ENCODE assay signal across 8 mouse cellular contexts in genomic region chr13:63239301-63239804, GRCm38 (mm10).
A peak's percentile ranks its signal among the peaks of the same experiment; 100 is the strongest.
DNase-seq lines count a peak whose midpoint lies in the region; ATAC-seq and TF ChIP-seq lines count a peak whose summit lies in the region.

No protein-coding gene starts in this region.

- H3K36me3 ChIP-seq in kidney, adult 2 months (ENCODE audit: control insufficient read depth, insufficient read depth, low read length) = no peaks in the 10 kb centered on the region
- no peaks in the 10 kb centered on the region for H3K36me3 ChIP-seq in forebrain, embryonic 16.5 days (ENCODE audit: control insufficient read depth, insufficient read depth)
- H3K36me3 ChIP-seq in limb, embryonic 15.5 days = no peaks in the 10 kb centered on the region
- H3K36me3 ChIP-seq in stomach, embryonic 16.5 days (ENCODE audit: control insufficient read depth, insufficient read depth, low read length) = no peaks in the 10 kb centered on the region

- no peaks in the 10 kb centered on the region for H3K9me3 ChIP-seq in forebrain, embryonic 16.5 days (ENCODE audit: control insufficient read depth, low read length)
- no peaks in the 10 kb centered on the region for H3K9me3 ChIP-seq in limb, embryonic 15.5 days
- no peaks in the 10 kb centered on the region for H3K9me3 ChIP-seq in stomach, embryonic 16.5 days (replicated peaks; ENCODE audit: control insufficient read depth, low read length)

- no peak for DNase-seq in kidney, adult 2 months
- DNase-seq in kidney, postnatal 4 days = no peak
- peak; percentile 41 for DNase-seq in MN1 (ENCODE audit: low spot score)
- DNase-seq in thymus, postnatal 4 days = no peak
- no peak for DNase-seq in testis, postnatal 10 days (ENCODE audit: low spot score)

- 7% methylated on average over 11 of the region's 11 CpGs for WGBS in kidney, adult 2 months
- WGBS in forebrain, embryonic 16.5 days = 3% methylated on average over 11 of the region's 11 CpGs
- WGBS in limb, embryonic 15.5 days = 6% methylated on average over 11 of the region's 11 CpGs
- 7% methylated on average over 11 of the region's 11 CpGs for WGBS in stomach, embryonic 16.5 days

- peak overlapping the region; percentile 49 for H3K4me3 ChIP-seq in kidney, adult 2 months (ENCODE audit: insufficient read depth, low read depth, low read length)
- peak overlapping the region; percentile 80 for H3K4me3 ChIP-seq in forebrain, embryonic 16.5 days (replicated peaks; ENCODE audit: low read length)
- H3K4me3 ChIP-seq in limb, embryonic 15.5 days = peak overlapping the region; percentile 81
- peak overlapping the region; percentile 91 for H3K4me3 ChIP-seq in stomach, embryonic 16.5 days (replicated peaks; ENCODE audit: low read length)

- H3K27me3 ChIP-seq in kidney, adult 2 months (replicated peaks; ENCODE audit: control insufficient read depth, insufficient read depth, low read length) = no peaks in the 10 kb centered on the region
- H3K27me3 ChIP-seq in forebrain, embryonic 16.5 days (replicated peaks; ENCODE audit: control insufficient read depth, insufficient read depth, low read length) = no peaks in the 10 kb centered on the region
- H3K27me3 ChIP-seq in limb, embryonic 15.5 days = no peaks in the 10 kb centered on the region
- H3K27me3 ChIP-seq in stomach, embryonic 16.5 days (ENCODE audit: control insufficient read depth, insufficient read depth, low read length) = no peaks in the 10 kb centered on the region

- TF ChIP-seq CTCF in kidney, adult 2 months (conservative IDR thresholded peaks at IDR 0.05; ENCODE audit: insufficient read depth, insufficient read length, low read depth, low read length) = no peak

- H3K4me2 ChIP-seq in forebrain, embryonic 16.5 days (ENCODE audit: low read length) = peak overlapping the region; percentile 94
- peak overlapping the region; percentile 69 for H3K4me2 ChIP-seq in limb, embryonic 15.5 days
- peak overlapping the region; percentile 89 for H3K4me2 ChIP-seq in stomach, embryonic 16.5 days (ENCODE audit: low read depth, low read length)

- ATAC-seq in forebrain, embryonic 16.5 days = peak; percentile 70
- peak; percentile 25; the same call in 1 of the 2 replicates for ATAC-seq in limb, embryonic 15.5 days (ENCODE audit: insufficient number of reproducible peaks, low FRiP score, low TSS enrichment, low read depth)
- peak; percentile 32 for ATAC-seq in stomach, embryonic 16.5 days (ENCODE audit: insufficient read depth, low FRiP score)

- peak overlapping the region; percentile 90 for H3K27ac ChIP-seq in kidney, adult 2 months (ENCODE audit: insufficient read depth, low read depth, low read length)
- no peak overlapping the region for H3K27ac ChIP-seq in forebrain, embryonic 16.5 days (ENCODE audit: low read length)
- peak overlapping the region; percentile 98 for H3K27ac ChIP-seq in limb, embryonic 15.5 days
- peak overlapping the region; percentile 95 for H3K27ac ChIP-seq in stomach, embryonic 16.5 days (ENCODE audit: low read length)

- H3K9ac ChIP-seq in forebrain, embryonic 16.5 days (replicated peaks; ENCODE audit: low read depth, low read length) = peak overlapping the region; percentile 78
- peak overlapping the region; percentile 94; the same call in 1 of the 2 replicates for H3K9ac ChIP-seq in limb, embryonic 15.5 days
- peak overlapping the region; percentile 96 for H3K9ac ChIP-seq in stomach, embryonic 16.5 days (ENCODE audit: low read length)

- no peak for TF ChIP-seq POLR2A in kidney, adult 2 months (IDR thresholded peaks at IDR 0.05; ENCODE audit: low read depth, low read length)

- H3K4me1 ChIP-seq in kidney, adult 2 months (ENCODE audit: control insufficient read depth, insufficient read depth, low read length) = peaks cover 32% of the 10 kb centered on the region
- peaks cover 14% of the 10 kb centered on the region for H3K4me1 ChIP-seq in forebrain, embryonic 16.5 days (replicated peaks; ENCODE audit: control insufficient read depth, insufficient read depth, low read length)
- peaks cover 26% of the 10 kb centered on the region for H3K4me1 ChIP-seq in limb, embryonic 15.5 days
- H3K4me1 ChIP-seq in stomach, embryonic 16.5 days (ENCODE audit: control insufficient read depth, insufficient read depth, low read length) = peaks cover 25% of the 10 kb centered on the region
